Mouse (Mus musculus) ovary, postnatal 10 days (tissue): ENCODE data around the gene Atp5f1.
"Not testable (repeated sequence)": the region's sequence is repeated elsewhere in the genome, so short reads cannot be mapped to it uniquely, and the experiment has no call there.

Experiments
- DNase-seq: peaks from one replicate; pipeline ENCODE4 v3.0.0; 2022; ENCODE audit warnings: low spot score

The Atp5f1 gene

DNA sequence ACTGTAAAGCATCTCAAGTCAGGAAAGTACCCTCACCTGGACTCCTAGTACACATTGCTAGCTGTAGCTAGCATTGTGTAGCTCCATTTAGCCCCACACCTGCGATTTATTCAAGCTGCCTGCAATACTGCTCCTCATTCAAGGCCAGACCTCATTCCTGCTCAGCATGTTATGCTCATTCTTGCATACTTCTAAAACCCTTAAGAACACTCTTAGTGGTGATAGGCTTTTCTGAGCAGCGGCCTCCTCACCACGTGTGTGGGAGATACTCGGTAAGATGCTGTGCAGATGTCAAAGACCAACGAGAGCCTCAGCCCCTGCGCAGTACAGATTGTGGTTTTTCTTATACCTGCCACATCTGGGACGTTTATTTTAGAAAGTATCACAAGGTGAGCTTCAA is 30.1 kb downstream of the Atp5f1 start:
- DNase-seq, result no peak

DNA sequence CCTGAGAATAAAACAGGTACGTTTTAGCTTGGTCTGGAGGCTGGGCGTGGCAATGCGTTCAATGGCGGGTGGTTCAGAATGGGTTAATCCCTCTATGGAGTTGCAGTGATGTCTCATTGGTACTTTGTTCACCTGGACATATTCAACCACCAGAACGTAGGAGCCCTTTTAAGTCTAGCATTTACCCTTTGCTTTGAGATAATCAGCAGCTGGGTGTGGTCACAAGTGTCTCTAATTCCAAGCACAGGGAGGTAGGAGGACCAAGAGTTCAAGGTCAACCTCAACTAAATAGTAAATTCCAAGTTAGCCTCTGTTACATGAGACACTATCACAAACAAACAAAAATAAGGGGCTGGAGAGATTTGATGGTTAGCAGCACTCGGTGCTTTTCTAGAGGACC is 31.1 kb downstream of the Atp5f1 start:
- DNase-seq, result no peak

- no peak for DNase-seq
These were observed 31.7 kb downstream of the Atp5f1 start for GRCm38 (mm10) chr3:105928195-105928569.

GRCm38 (mm10) chr3:105927561-105928194 is 32.2 kb downstream of the Atp5f1 start:
- no peak for DNase-seq

GRCm38 (mm10) chr3:105924616-105925015 is 35.3 kb downstream of the Atp5f1 start:
- no peak for DNase-seq

GRCm38 (mm10) chr3:105921959-105922358 is 37.9 kb downstream of the Atp5f1 start:
- DNase-seq, result no peak

DNA sequence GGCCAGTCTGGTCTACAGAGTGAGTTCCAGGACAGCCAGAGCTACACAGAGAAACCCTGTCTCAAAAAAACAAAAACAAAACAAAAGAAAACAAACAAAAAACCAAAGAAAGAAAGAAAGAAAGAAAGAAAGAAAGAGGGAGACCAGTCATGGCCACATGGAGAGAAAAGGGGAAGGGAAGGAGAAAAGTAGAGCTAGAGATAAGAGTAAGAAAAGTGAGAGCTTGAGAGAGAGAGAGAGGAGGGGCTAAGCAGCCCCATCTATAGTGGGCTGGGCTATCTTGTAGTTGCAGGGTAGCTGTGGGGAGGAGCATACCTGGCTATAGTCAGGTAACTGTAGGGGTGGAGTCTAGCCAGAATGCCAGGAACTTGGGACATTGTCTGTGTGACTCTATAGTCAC is 39.2 kb downstream of the Atp5f1 start:
- DNase-seq, result not testable (repeated sequence)

- no peak for DNase-seq
These were observed 41.5 kb downstream of the Atp5f1 start for GRCm38 (mm10) chr3:105918355-105918745.

- DNase-seq, result no peak
These were observed 42.1 kb downstream of the Atp5f1 start for GRCm38 (mm10) chr3:105917656-105918354.

- DNase-seq, result not testable (repeated sequence)
These were observed 43.4 kb downstream of the Atp5f1 start for GRCm38 (mm10) chr3:105916455-105916854.

DNA sequence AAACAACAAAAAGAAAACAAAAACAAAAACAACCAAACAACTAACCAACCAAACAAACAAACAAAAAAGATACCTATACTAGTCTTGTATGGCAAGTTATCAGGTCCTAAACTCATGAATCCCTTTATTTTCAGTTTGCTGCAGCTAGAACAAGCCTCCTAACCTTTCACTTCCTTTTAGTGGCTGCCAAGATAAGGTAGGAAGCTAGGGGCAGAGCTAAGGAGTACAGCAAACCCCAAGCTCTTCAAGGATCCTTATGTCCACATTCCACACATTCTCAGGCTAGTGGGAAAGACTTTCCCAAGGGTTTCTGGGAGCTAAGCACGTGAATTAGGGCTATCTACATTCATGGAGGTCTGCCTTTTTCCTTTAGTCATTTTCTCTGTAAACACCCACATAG is 44.6 kb downstream of the Atp5f1 start:
- no peak for DNase-seq

- no peak for DNase-seq
These were observed 45.8 kb downstream of the Atp5f1 start for GRCm38 (mm10) chr3:105913839-105914681.

DNA sequence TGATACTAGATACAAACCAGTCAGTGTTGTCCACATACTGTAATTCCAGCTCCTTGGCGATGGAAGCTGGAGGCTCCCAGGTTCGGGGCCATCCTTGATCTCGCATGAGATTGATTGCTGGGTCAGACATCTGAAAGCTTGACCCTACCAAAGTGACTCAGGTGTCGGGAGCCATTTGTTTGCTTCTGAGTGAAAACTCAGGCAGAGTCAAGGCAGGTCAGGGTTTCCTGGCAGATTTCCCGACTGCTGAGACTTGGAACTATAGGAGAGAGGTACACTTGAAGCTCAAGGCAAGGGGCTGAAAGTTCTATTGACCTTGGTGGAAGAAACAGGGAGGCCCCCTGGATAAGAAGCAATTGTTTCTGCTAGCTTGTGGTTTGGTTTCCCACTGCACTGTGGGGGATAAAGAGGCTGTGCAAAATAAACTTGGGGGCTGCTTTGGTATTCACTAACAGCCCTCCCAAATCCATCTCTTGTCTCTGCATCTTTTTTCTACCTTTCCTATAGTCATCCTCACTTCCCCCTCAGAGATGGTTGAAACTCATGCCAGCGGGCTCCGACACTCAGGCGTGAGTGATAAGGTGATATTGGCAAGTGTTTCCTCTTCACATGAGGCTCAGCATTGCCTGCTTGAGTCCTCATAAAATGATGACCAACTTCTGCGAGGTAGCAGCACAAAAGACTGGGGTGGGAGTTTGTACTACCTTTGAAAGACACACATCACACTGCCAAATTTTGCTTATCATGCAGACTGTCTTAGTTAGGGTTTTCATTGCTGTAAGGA is 47.6 kb downstream of the Atp5f1 start:
- DNase-seq, result no peak

DNA sequence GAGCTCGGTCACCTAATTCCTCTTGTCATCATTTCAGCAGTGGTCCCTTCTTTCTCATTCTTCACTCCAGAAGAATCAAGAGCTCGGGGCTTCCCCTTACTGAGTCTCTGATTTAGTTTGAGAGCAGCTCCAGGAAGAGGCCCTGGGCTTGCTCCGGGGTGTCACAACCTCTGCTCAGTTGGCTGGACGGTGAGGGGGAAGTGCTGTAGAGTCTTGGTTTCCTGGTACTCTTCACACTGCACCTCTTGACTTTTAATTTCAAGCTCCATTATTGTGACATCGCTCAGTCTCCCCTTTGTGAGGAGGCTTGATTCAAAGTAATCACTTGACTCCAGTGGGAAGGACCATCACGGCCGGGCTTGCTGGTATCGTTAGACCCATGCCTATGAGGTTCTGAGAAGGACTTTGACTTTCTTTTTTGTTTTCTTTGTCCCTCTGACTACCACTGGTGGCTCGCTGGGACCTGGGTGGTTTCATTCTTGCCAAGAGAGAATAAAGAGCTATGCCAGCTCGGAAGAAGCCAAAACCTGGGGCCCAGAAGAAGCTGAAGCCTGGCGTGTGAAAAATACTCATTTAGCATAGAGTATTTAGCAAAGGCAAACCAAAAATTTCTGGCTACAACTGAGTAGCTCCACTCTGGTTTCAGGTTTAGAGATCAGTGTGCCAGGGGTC is 49.2 kb downstream of the Atp5f1 start:
- no peak for DNase-seq

DNA sequence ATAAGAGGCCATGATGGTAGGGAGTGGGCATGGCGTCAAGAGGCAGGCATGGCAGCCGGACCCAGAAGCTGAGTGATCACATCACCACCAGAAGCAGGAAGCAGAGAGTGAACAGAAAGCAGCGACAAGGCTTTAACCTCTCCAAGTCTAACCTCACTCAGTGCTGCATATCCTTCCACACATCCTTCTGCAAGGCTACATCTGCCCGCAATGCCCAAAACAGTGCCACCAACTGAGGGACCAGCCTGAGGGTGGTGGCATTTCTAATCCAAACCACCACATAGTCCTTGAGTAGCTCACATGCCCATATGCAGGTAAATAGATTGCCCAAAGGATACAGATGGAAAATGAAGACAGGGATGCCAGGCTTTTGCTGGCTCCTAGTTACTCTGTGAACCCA is 50.9 kb downstream of the Atp5f1 start:
- DNase-seq, result no peak

DNA sequence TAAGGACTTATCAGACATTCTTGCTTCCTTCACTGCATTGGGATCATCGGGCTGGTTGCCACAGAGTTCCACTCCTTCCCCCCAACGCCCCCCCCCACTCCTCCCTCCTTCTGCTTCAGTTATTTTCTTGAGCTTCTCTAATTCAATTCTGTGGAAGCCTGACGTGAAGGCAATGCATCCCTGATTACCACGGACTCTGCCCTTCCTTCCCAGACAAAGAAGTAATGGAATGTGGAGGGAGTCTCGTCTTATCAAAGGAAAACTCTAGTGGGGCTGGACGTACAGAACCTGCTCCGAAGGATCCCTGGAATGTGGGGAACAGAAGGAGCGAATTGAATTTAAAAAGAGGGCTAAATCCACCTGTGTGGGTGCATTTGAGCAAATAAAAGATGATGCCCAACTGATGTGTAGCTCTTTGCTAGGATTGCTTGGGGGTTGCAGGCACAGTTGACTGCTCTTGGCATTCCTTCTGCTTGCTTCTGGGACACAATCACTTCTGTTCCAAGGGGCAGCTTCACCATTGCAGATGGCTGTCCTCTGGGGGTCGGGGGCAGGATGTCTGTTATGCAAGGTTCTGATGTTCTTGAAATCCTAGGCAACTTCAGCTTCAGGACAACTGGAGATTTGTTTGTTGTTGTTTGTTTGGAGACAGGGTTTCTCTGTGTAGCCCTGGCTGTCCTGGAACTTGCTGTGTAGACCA is 51.8 kb downstream of the Atp5f1 start:
- DNase-seq, result no peak

- no peak for DNase-seq
These were observed 55.2 kb downstream of the Atp5f1 start for GRCm38 (mm10) chr3:105904721-105905120.

- no peak for DNase-seq
These were observed 55.7 kb downstream of the Atp5f1 start for GRCm38 (mm10) chr3:105904213-105904612.

GRCm38 (mm10) chr3:105901468-105901867 is 58.4 kb downstream of the Atp5f1 start:
- DNase-seq, result no peak

DNA sequence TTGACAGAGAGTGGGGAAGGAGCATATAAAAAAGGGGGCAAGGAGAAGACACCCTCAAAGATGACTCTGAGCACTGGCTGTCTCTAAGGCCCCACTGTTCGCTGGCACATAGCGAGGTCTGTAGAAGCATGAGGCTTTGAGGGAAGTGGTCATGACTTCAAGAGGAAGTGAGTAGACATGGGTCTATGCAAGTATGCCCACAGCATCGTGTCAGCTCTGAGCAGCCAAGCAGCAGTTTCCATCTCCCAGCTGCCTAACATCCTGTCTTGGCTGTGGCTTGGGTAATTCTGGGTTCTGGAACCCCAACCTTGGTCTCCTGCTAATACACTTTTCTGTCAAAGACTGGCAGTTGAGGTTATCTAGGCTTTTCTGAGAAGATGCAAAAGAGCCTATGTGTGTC is 59.2 kb downstream of the Atp5f1 start:
- no peak for DNase-seq

- no peak for DNase-seq
These were observed 59.6 kb downstream of the Atp5f1 start for GRCm38 (mm10) chr3:105900266-105900665.
